Mouse (Mus musculus): Measurements from ENCODE around the gene Ankrd12. TPM values are rescaled to one million over a fixed set of nuclear protein-coding genes. Genes with fewer than 3 reads are reported as not detected.
A peak's percentile ranks its signal among the peaks of the same experiment; 100 is the strongest.
"Not testable (repeated sequence)": the region's sequence is repeated elsewhere in the genome, so short reads cannot be mapped to it uniquely, and the experiment has no call there.

Gene Ankrd12
- total RNA-seq, 4 experiments from 2014 or later: 316 to 350 (median 333) TPM

- no peak for DNase-seq (ENCODE audit: low spot score in 2 of 2)
Measured at GRCm38 (mm10) chr17:66084486-66084885, 7.6 kb upstream of the Ankrd12 start.

DNA sequence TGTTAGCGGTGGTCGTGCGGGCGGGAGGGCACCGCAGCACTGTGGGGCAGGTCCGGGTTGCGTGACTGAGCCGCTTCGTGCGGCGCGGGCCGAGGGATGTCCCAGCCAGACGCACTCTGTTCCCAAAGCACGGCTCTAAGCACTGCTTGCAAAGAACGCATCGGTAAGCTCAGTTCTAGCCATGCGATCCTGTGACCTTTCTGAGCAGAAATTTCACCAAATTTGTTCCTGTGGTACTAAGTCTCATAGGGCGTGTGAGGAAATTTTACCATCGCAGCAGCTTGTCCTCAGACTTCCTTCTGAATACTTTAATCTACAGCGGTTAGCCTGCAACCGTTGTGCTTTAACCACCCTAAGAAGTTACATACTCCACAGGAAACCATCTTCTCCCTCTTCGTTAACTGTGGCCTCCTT lies 555 bp upstream of the Ankrd12 start:
- no peak for DNase-seq (ENCODE audit: low spot score in 2 of 2)

DNA sequence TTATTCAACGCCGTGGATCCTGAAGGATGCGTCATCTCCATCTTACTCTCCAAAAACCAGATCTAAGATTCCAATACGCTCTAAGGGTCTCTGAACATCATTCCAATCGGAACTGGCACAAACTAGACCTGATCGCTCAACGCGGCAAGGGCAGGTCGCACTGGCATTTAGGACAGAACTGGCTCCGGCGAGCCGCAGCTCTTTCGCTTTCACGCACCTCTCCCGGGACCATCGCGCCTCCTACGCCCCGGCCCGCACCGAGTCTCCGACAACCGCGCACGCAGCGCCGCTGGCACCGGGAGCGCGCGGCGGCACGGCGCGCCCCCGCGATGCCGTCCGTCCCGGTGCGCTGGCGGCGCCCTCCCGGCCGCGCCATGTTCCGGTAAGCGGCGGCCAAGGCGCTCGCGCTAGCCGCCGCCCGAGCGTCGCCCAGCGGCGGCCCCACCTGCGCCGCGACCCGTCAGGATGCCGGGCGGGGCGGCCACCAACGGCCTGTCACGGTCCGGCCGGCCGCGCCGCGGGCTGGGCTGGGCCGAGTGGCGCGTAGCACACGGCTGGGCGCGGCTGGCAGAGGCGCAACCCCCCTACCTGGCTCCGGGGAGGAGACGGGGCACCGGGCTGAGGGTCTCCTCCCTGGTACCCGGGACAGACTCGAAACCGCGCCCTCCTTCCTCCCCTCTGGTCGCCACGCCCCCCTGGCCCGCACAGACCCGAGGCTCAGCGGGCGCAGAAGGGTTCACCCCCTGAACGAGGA lies 538 bp downstream of the Ankrd12 start:
- peak; percentile 26 to 39 for DNase-seq (ENCODE audit: low spot score in 2 of 2)

GRCm38 (mm10) chr17:66075827-66076173 lies 1.1 kb downstream of the Ankrd12 start:
- DNase-seq (ENCODE audit: low spot score in 2 of 2): no peak

DNA sequence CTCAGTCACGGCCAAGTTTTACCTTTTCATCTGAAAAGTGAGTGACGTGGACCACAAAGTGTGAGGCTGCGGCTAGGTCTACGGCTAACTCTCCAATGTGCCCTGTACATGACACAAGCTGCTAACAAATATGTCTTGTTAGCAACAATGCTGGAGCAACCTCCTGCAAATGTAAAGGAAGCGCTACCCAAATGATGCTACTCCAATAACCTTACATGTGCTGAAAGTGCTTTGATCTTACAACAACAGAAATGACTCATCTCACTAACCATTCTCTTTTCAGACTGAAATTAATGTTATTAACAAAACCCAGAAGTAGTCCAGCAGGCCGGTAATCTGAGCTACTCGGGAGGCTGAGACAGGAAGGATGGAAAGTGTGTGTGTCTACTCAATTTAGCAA lies 2.9 kb downstream of the Ankrd12 start:
- DNase-seq (ENCODE audit: low spot score in 2 of 2): no peak

DNA sequence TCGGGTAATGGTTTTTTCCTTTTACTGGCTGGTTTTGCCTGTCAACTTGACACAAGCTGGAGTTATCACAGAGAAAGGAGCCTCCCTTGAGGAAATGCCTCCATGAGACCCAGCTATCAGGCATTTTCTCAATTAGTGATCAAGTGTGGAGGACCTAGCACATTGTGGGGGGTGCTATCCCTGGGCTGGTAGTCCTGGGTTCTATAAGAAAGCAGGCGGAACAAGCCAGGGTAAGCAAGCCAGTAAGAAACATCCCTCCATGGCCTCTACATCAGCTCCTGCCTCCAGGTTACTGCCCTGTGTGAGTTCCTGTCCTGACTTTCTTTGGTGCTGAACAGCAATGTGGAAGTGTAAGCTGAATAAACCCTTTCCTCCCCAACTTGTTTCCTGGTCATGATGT lies 7.9 kb downstream of the Ankrd12 start:
- DNase-seq (ENCODE audit: low spot score in 2 of 2): not testable (repeated sequence)

DNA sequence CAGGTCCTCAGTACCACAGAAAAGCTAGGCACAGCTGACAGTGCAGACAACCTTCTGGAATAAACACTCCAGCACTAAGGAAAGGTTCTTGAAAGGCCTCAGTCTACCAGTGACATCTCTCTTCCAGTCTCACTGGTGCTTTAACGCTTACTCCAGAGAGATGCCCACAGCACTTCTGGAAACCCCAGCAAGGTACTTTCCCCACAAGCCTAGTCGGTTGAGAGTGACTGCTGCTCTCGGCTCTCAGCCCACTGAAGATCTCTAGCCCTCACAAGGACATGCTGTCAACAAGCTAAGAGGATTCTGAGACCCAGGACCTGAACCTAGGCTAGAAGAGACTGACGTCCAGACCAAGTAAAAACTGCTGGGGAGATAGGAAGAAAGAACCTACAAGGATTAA lies 11.8 kb downstream of the Ankrd12 start:
- DNase-seq (ENCODE audit: low spot score in 2 of 2): no peak

- no peak for DNase-seq (ENCODE audit: low spot score in 2 of 2)
Measured at GRCm38 (mm10) chr17:66061241-66061938, 15.5 kb downstream of the Ankrd12 start.

DNA sequence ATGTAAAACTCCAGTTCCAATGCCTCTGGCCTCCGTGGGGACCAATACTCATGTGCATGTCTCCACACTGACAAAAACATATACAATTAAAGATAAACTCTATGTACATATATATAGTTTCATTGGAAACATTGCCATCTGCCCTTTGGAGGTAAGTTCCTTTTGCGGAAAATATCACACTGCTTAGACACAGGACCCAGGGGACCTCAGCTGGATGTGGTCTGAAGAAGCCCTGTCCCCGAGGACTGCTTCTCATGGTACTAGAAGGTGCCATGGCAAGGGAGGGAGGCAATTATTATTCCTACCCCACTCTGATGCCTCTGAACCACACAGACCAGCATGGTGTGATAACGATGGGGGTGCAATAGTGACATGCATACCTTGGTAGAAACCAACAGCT lies 18.7 kb downstream of the Ankrd12 start:
- no peak for DNase-seq (ENCODE audit: low spot score in 2 of 2)

DNA sequence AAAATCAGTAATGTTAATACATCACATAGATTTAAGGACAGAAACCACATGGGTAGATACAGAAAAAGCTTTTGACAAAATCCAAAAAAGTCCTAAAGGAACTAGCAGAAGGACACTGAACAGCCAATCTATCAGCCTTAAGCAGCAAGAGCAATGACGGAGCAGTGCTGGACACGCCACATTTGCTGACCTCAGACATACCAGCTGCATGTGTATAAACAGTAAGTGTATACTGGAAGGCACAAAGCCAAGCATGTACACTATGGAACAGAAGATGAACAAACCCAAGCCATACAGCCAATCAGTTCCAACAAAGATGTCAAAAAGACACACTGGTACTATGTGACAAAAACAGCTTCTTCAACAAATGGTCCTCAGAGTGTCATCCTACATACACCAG lies 19.7 kb downstream of the Ankrd12 start:
- no peak for DNase-seq (ENCODE audit: low spot score in 2 of 2)

- DNase-seq (ENCODE audit: low spot score in 2 of 2): no peak
Measured at GRCm38 (mm10) chr17:66053349-66053748, 23.5 kb downstream of the Ankrd12 start.

- no peak for DNase-seq (ENCODE audit: low spot score in 2 of 2)
Measured at GRCm38 (mm10) chr17:66048795-66049194, 28.1 kb downstream of the Ankrd12 start.

GRCm38 (mm10) chr17:66048199-66048598 lies 28.7 kb downstream of the Ankrd12 start:
- no peak for DNase-seq (ENCODE audit: low spot score in 2 of 2)

GRCm38 (mm10) chr17:66043679-66044078 lies 33.2 kb downstream of the Ankrd12 start:
- not testable (repeated sequence) for DNase-seq (ENCODE audit: low spot score in 2 of 2)

DNA sequence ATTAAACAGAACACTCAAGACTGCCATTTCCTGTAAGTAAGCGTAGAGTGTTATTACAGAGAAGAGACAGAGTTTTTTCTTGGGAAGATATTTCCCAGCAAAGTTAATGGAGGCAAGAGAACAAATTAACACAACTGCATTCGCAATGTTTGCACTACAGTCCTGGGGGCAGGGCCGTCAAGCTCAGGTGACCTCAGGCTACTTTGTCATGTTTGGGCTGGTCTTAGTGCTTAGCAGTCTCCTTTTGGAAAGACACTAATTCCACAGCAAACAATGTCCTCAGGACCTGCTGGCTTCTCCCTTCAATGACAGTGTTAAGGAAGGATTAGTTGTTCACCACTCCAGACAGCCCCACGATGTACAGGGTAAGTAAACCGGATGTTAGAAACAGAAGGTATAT lies 35.9 kb downstream of the Ankrd12 start:
- DNase-seq (ENCODE audit: low spot score in 2 of 2): no peak

- DNase-seq (ENCODE audit: low spot score in 2 of 2): no peak
Measured at GRCm38 (mm10) chr17:66033239-66033638, 43.6 kb downstream of the Ankrd12 start.

DNA sequence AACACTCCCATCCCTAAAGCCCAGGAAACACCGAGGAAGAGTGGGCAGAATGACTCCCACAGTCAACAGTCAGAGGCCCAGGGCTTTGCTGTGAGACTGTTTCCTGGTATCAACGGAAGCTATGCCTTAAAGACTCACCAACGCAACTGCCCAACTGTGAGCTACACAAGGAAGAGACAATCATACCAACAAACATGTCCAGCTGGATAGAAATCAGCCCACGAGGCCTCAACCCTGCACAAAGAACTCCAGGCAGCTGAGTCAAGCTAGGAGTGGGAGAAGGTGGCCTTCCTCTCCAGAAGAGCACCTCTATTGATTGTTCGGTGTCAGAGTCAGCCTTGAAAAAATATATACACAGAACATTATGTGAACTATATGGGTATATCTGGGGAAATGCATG lies 44.9 kb downstream of the Ankrd12 start:
- no peak for DNase-seq (ENCODE audit: low spot score in 2 of 2)

DNA sequence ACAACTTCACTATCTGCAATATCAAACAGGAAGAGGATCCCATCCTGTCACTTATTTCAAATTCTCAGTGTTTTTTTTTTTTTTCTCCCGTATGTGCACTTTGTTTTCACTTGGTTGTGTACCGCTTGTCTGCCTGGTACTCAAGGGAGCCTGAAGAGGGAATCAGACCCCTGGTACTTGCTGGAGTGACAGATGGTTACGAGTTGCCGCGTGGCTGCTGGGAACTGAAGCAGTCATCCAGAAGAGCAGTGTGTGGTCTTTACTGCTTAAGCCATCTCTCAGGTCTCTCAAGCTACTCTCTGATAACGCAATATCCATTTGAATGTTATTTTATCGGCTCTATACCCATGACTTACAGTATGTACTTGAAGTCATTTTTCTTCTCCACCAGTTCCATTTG lies 52.7 kb downstream of the Ankrd12 start:
- no peak for DNase-seq (ENCODE audit: low spot score in 2 of 2)

DNA sequence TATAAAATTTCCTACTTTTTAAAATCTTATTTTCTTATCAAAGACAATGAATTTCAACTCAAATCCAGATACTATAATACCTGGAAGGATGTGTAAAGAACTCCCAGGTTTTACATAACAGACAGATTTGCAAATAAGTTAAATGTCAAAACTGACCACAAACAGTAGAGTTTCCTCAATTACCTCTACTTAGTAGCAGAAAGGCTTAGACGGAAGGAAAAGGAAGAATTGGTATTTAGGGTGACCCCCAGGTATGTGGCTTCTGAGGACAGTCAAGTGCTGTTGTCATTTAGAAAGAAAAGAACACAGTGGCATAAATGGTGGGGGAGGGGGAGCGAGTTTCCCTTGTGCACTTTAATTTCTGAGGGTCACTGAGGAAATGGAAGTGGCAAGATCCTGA lies 65.1 kb downstream of the Ankrd12 start:
- DNase-seq (ENCODE audit: low spot score in 2 of 2): no peak

- no peak for DNase-seq (ENCODE audit: low spot score in 2 of 2)
Measured at GRCm38 (mm10) chr17:66007892-66008291, 69.0 kb downstream of the Ankrd12 start.

GRCm38 (mm10) chr17:66007473-66007872 lies 69.4 kb downstream of the Ankrd12 start:
- no peak for DNase-seq (ENCODE audit: low spot score in 2 of 2)

DNA sequence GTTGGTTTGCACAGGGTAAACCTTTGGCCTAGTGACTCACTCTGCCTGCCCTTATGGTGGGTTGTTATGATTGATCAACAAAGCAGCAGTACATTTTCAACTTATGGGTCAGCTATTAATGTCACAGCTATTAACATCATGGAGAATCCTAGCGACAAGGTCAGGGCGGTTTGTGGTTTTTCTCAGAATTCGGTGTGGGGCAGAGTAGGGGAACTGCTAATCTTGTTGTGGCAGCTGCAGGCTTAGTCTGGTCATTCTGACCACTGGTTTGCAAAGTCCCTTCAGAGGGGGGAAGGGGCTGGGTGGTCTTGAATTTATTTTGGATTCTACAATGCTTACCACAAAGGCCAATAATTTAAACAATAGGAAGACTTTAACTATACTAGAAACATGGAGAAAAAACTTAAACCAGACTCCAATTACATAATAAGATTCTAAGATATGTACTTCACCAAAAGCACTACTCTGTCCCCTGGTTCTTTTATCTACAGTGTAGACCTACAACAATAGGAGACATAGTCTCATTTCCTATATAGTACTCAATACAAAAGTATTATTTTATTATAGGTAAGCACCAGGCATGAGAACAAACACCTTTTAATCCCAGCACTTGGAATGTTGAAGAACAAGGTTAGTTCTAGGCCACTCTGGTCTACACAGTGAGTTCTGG lies 88.6 kb downstream of the Ankrd12 start:
- DNase-seq (ENCODE audit: low spot score in 2 of 2): no peak

DNA sequence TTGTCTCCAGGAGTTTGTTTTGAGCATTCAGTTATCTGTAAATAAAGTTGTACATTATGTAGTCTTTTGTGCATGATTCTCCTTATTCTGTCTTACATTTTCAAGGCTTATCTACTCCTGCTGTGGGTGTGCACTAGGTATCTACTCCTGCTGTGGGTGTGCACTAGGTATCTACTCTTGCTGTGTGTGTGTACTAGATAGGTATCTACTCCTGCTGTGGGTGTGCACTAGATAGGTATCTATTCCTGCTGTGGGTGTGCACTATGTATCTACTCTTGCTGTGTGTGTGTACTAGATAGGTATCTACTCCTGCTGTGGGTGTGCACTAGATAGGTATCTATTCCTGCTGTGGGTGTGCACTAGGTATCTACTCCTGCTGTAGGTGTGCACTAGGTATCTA lies 100.2 kb downstream of the Ankrd12 start:
- not testable (repeated sequence) for DNase-seq (ENCODE audit: low spot score in 2 of 2)
